Mouse (Mus musculus) stomach, postnatal 0 days (tissue): ENCODE results near the gene Gm43517.

ENCODE experiments used
- CTCF ChIP-seq: IDR thresholded peaks from 2 replicates; pipeline ENCODE4 v1.5.1; 2016; ENCODE audit warnings: antibody characterized with exemption, low read depth, mild to moderate bottlenecking, moderate library complexity
- EP300 ChIP-seq: optimal IDR thresholded peaks from 2 replicates; pipeline ENCODE3; 2016; ENCODE audit warnings: antibody characterized with exemption

DNA sequence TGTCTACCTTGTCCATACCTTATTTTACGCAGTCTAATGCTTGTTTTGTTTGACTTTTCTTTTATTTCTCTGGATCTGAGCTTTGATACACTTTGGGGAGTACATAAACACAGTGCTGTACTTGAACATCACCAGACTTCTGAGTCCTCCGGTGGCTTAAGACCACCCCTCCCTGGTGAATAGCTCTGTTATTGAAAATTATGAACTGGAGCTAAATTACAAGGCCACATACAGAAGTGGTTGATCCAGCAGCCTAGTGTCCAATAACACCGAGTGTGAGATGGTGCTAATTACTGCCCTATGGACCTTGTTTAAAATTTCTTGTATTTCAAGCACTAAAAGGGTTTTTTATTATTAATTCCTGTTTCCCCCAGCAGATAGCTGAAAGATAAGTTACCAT is 33.0 kb downstream of the Gm43517 start:
- TF ChIP-seq CTCF: no peak
- TF ChIP-seq EP300: no peak
